Mouse (Mus musculus) embryonic facial prominence, embryonic 15.5 days (tissue): ENCODE results near the gene Wipf3. TPM values are rescaled to one million over a fixed set of nuclear protein-coding genes. Genes with fewer than 3 reads are reported as not detected.
A peak's percentile ranks its signal among the peaks of the same experiment; 100 is the strongest.

Experiments
- ATAC-seq: fragments of 200-750 bp; cut with Nextera tagmentation; 2 replicates; pipeline ENCODE4 v1.8.0; 2017; ENCODE audit warnings: low read depth, moderate TSS enrichment; ENCODE audit not compliant: insufficient number of reproducible peaks, low FRiP score, low TSS enrichment
- H3K27ac ChIP-seq: fragments of 300-500 bp; sonication (generic); replicated peaks from 2 replicates; pipeline ENCODE4 v1.5.1; 2015; ENCODE audit warnings: mild to moderate bottlenecking, inconsistent platforms
- H3K27me3 ChIP-seq: fragments of 300-500 bp; sonication (generic); 2 replicates; pipeline ENCODE4 v1.6.1; 2015; ENCODE audit warnings: inconsistent platforms
- H3K36me3 ChIP-seq: fragments of 300-500 bp; sonication (generic); 2 replicates; pipeline ENCODE4 v1.6.1; 2015; ENCODE audit warnings: mild to moderate bottlenecking, inconsistent platforms
- H3K4me1 ChIP-seq: fragments of 300-500 bp; sonication (generic); 2 replicates; pipeline ENCODE4 v1.6.1; 2015; ENCODE audit warnings: inconsistent platforms
- H3K4me2 ChIP-seq: fragments of 300-500 bp; sonication (generic); replicated peaks from 2 replicates; pipeline ENCODE4 v1.6.1; 2015; ENCODE audit warnings: mild to moderate bottlenecking, inconsistent platforms
- H3K4me3 ChIP-seq: fragments of 300-500 bp; sonication (generic); replicated peaks from 2 replicates; pipeline ENCODE4 v1.5.1; 2015; ENCODE audit warnings: mild to moderate bottlenecking, inconsistent platforms
- H3K9ac ChIP-seq: fragments of 300-500 bp; sonication (generic); 2 replicates; pipeline ENCODE4 v1.6.1; 2015; ENCODE audit warnings: inconsistent platforms
- H3K9me3 ChIP-seq: fragments of 300-500 bp; sonication (generic); replicated peaks from 2 replicates; pipeline ENCODE4 v1.6.1; 2016; ENCODE audit warnings: inconsistent platforms
- WGBS: fragments of 180-500 bp; shearing (Covaris S2); methylation state at CpG from one replicate; pipeline ENCODE4 v1.1.7; 2015; 5-methylcytosine and 5-hydroxymethylcytosine counted together
- polyA plus RNA-seq: library from polyadenylated mRNA; unstranded; fragments of >200 nt; fragmentation: Nextera tagmentation; extraction: Ambion mirVana; gene quantifications from 2 replicates; pipeline ENCODE4 v1.2.1, GENCODE M21; 2015

The Wipf3 gene
- polyA plus RNA-seq, 1 experiment from 2014 or later = 1.2 TPM

GRCm38 (mm10) chr6:54481390-54482112 lies 52.1 kb downstream of the Wipf3 start:
- Histone ChIP-seq H3K36me3 (no peaks in the 10 kb centered on the region), H3K9me3 (no peaks in the 10 kb centered on the region), H3K4me2 (no peak overlapping the region), H3K9ac (no peak overlapping the region), H3K27me3 (0 out of 2 replicates have a peak, but pooled peaks cover 2% of the 10 kb centered on the region), H3K4me1 (peaks cover 12% of the 10 kb centered on the region), H3K27ac (no peak overlapping the region), H3K4me3 (no peak overlapping the region)
- WGBS = 80% methylated on average over 15 of the region's 15 CpGs
- ATAC-seq = no peak

- Histone ChIP-seq H3K4me3 (peak overlapping the region; percentile 29), H3K4me1 (peaks cover 9% of the 10 kb centered on the region; the same call in 1 of the 2 replicates), H3K4me2 (peak overlapping the region; percentile 52), H3K9ac (no peak overlapping the region), H3K36me3 (no peaks in the 10 kb centered on the region), H3K27me3 (0 out of 2 replicates have a peak, but pooled peaks cover 2% of the 10 kb centered on the region), H3K9me3 (no peaks in the 10 kb centered on the region), H3K27ac (no peak overlapping the region)
- 24% methylated on average over 12 of the region's 12 CpGs for WGBS
- peak; percentile 36; the same call in 1 of the 2 replicates for ATAC-seq
Measured at GRCm38 (mm10) chr6:54485000-54485399, 55.6 kb downstream of the Wipf3 start.

GRCm38 (mm10) chr6:54485435-54485901 lies 56.1 kb downstream of the Wipf3 start:
- 9% methylated on average over 21 of the region's 25 CpGs for WGBS
- no peak overlapping the region for H3K27ac ChIP-seq
- H3K27me3 ChIP-seq = 0 out of 2 replicates have a peak, but pooled peaks cover 2% of the 10 kb centered on the region
- ATAC-seq = no peak
- H3K9ac ChIP-seq = no peak overlapping the region
- H3K4me1 ChIP-seq = peaks cover 9% of the 10 kb centered on the region; the same call in 1 of the 2 replicates
- H3K36me3 ChIP-seq = no peaks in the 10 kb centered on the region
- H3K9me3 ChIP-seq = no peaks in the 10 kb centered on the region
- H3K4me3 ChIP-seq = peak overlapping the region; percentile 29
- H3K4me2 ChIP-seq = peak overlapping the region; percentile 52

GRCm38 (mm10) chr6:54485973-54486569 lies 56.7 kb downstream of the Wipf3 start:
- no peaks in the 10 kb centered on the region for H3K9me3 ChIP-seq
- H3K27ac ChIP-seq = no peak overlapping the region
- no peak for ATAC-seq
- H3K4me3 ChIP-seq = peak overlapping the region; percentile 29
- H3K9ac ChIP-seq = no peak overlapping the region
- 0 out of 2 replicates have a peak, but pooled peaks cover 2% of the 10 kb centered on the region for H3K27me3 ChIP-seq
- H3K4me1 ChIP-seq = peaks cover 9% of the 10 kb centered on the region; the same call in 1 of the 2 replicates
- H3K4me2 ChIP-seq = peak overlapping the region; percentile 52
- WGBS = 36% methylated on average over 6 of the region's 6 CpGs
- no peaks in the 10 kb centered on the region for H3K36me3 ChIP-seq

- Histone ChIP-seq H3K9me3 (no peaks in the 10 kb centered on the region), H3K4me3 (no peak overlapping the region), H3K9ac (no peak overlapping the region), H3K27me3 (no peaks in the 10 kb centered on the region), H3K4me1 (no peaks in the 10 kb centered on the region), H3K36me3 (no peaks in the 10 kb centered on the region), H3K27ac (no peak overlapping the region), H3K4me2 (no peak overlapping the region)
- 41% methylated on average over 7 of the region's 7 CpGs for WGBS
- no peak for ATAC-seq
Measured at GRCm38 (mm10) chr6:54491074-54491473, 61.7 kb downstream of the Wipf3 start.

- no peak overlapping the region for H3K27ac ChIP-seq
- no peak overlapping the region for H3K4me2 ChIP-seq
- H3K4me1 ChIP-seq = no peaks in the 10 kb centered on the region
- H3K27me3 ChIP-seq = no peaks in the 10 kb centered on the region
- H3K36me3 ChIP-seq = no peaks in the 10 kb centered on the region
- H3K9ac ChIP-seq = no peak overlapping the region
- ATAC-seq = no peak
- no peak overlapping the region for H3K4me3 ChIP-seq
- no peaks in the 10 kb centered on the region for H3K9me3 ChIP-seq
Measured at GRCm38 (mm10) chr6:54494097-54494496, 64.7 kb downstream of the Wipf3 start.

GRCm38 (mm10) chr6:54494612-54495398 lies 65.4 kb downstream of the Wipf3 start:
- no peak overlapping the region for H3K4me3 ChIP-seq
- no peaks in the 10 kb centered on the region for H3K27me3 ChIP-seq
- no peaks in the 10 kb centered on the region for H3K36me3 ChIP-seq
- H3K4me1 ChIP-seq = no peaks in the 10 kb centered on the region
- 69% methylated on average over 11 of the region's 11 CpGs for WGBS
- no peak overlapping the region for H3K27ac ChIP-seq
- no peaks in the 10 kb centered on the region for H3K9me3 ChIP-seq
- ATAC-seq = no peak
- no peak overlapping the region for H3K4me2 ChIP-seq
- no peak overlapping the region for H3K9ac ChIP-seq

GRCm38 (mm10) chr6:54496214-54496613 lies 66.8 kb downstream of the Wipf3 start:
- Histone ChIP-seq H3K27me3 (no peaks in the 10 kb centered on the region), H3K36me3 (no peaks in the 10 kb centered on the region), H3K9me3 (no peaks in the 10 kb centered on the region), H3K27ac (no peak overlapping the region), H3K9ac (no peak overlapping the region), H3K4me2 (no peak overlapping the region), H3K4me3 (no peak overlapping the region), H3K4me1 (no peaks in the 10 kb centered on the region)
- peak; percentile 19; the same call in 1 of the 2 replicates for ATAC-seq
- 69% methylated on average over 7 of the region's 7 CpGs for WGBS

- no peak overlapping the region for H3K4me2 ChIP-seq
- H3K4me1 ChIP-seq = no peaks in the 10 kb centered on the region
- H3K27me3 ChIP-seq = no peaks in the 10 kb centered on the region; the same call in 1 of the 2 replicates
- no peak overlapping the region for H3K27ac ChIP-seq
- H3K9ac ChIP-seq = no peak overlapping the region
- no peaks in the 10 kb centered on the region for H3K36me3 ChIP-seq
- H3K4me3 ChIP-seq = no peak overlapping the region
- no peak for ATAC-seq
- WGBS = 76% methylated on average over 6 of the region's 6 CpGs
- no peaks in the 10 kb centered on the region for H3K9me3 ChIP-seq
Measured at GRCm38 (mm10) chr6:54502661-54503115, 73.3 kb downstream of the Wipf3 start.

GRCm38 (mm10) chr6:54506318-54506717 lies 76.9 kb downstream of the Wipf3 start:
- 0 out of 2 replicates have a peak, but pooled peaks cover 13% of the 10 kb centered on the region for H3K4me1 ChIP-seq
- H3K4me3 ChIP-seq = no peak overlapping the region
- H3K27ac ChIP-seq = no peak overlapping the region
- ATAC-seq = no peak
- H3K4me2 ChIP-seq = no peak overlapping the region
- WGBS = 68% methylated on average over 11 of the region's 11 CpGs
- no peaks in the 10 kb centered on the region for H3K36me3 ChIP-seq
- no peaks in the 10 kb centered on the region for H3K9me3 ChIP-seq
- no peak overlapping the region for H3K9ac ChIP-seq
- H3K27me3 ChIP-seq = no peaks in the 10 kb centered on the region; the same call in 1 of the 2 replicates

GRCm38 (mm10) chr6:54507002-54507401 lies 77.6 kb downstream of the Wipf3 start:
- no peaks in the 10 kb centered on the region for H3K36me3 ChIP-seq
- H3K27ac ChIP-seq = no peak overlapping the region
- H3K9me3 ChIP-seq = no peaks in the 10 kb centered on the region
- no peak for ATAC-seq
- H3K27me3 ChIP-seq = no peaks in the 10 kb centered on the region; the same call in 1 of the 2 replicates
- H3K4me3 ChIP-seq = no peak overlapping the region
- H3K4me1 ChIP-seq = 0 out of 2 replicates have a peak, but pooled peaks cover 13% of the 10 kb centered on the region
- no peak overlapping the region for H3K4me2 ChIP-seq
- WGBS = 40% methylated on average over 8 of the region's 8 CpGs
- H3K9ac ChIP-seq = no peak overlapping the region
